Mouse (Mus musculus): ENCODE measurements around the gene Apof. TPM values are rescaled to one million over a fixed set of nuclear protein-coding genes. Genes with fewer than 3 reads are reported as not detected.
A peak's percentile ranks its signal among the peaks of the same experiment; 100 is the strongest.

Gene Apof
- 0.44 and 0.60 TPM in 2 replicates for polyA plus RNA-seq (2012; rRNA removed)

GRCm38 (mm10) chr10:128268371-128268770 is at the start of gene Apof:
Gene Apof, plus strand, starts transcription at chr10:128268671.
- H3K27ac ChIP-seq (ENCODE audit: control insufficient read depth, insufficient read depth, low read depth, low read length): 0 out of 2 replicates have a peak within 1 kb of the TSS, but pooled peaks have one; percentile 32

GRCm38 (mm10) chr10:128221533-128222286 is 46.8 kb upstream of the Apof start:
- no peaks in the 10 kb centered on the region for H3K27me3 ChIP-seq (ENCODE audit: control insufficient read depth, insufficient read depth, low read length)
- TF ChIP-seq CTCF (IDR thresholded peaks at IDR 0.05; ENCODE audit: control insufficient read depth, insufficient read depth, insufficient replicate concordance, low read depth, low read length) (no peak), POLR2A (IDR thresholded peaks at IDR 0.05; ENCODE audit: control insufficient read depth, low read depth, low read length) (no peak)

More at GRCm38 (mm10) chr10:128268371-128268770, at the start of gene Apof:
- Histone ChIP-seq H3K36me3 (ENCODE audit: control insufficient read depth, insufficient read depth, low read length) (no peaks in the 10 kb centered on the region), H3K4me3 (ENCODE audit: control insufficient read depth, low read depth, low read length) (peak within 1 kb of the TSS; percentile 28), H3K27me3 (ENCODE audit: control insufficient read depth, insufficient read depth, low read length) (no peaks in the 10 kb centered on the region), H3K4me1 (ENCODE audit: control insufficient read depth, insufficient read depth, low read length) (peaks cover 12% of the 10 kb centered on the region)
- TF ChIP-seq CTCF (IDR thresholded peaks at IDR 0.05; ENCODE audit: control insufficient read depth, insufficient read depth, insufficient replicate concordance, low read depth, low read length) (no peak), POLR2A (IDR thresholded peaks at IDR 0.05; ENCODE audit: control insufficient read depth, low read depth, low read length) (no peak)

GRCm38 (mm10) chr10:128225064-128225463 is 43.4 kb upstream of the Apof start:
- H3K4me1 ChIP-seq (ENCODE audit: control insufficient read depth, insufficient read depth, low read length): peaks cover 10% of the 10 kb centered on the region
- H3K27ac ChIP-seq (ENCODE audit: control insufficient read depth, insufficient read depth, low read depth, low read length): no peak overlapping the region
- H3K27me3 ChIP-seq (ENCODE audit: control insufficient read depth, insufficient read depth, low read length): no peaks in the 10 kb centered on the region
- TF ChIP-seq CTCF (IDR thresholded peaks at IDR 0.05; ENCODE audit: control insufficient read depth, insufficient read depth, insufficient replicate concordance, low read depth, low read length): no peak
- no peak for TF ChIP-seq POLR2A (IDR thresholded peaks at IDR 0.05; ENCODE audit: control insufficient read depth, low read depth, low read length)
- H3K36me3 ChIP-seq (ENCODE audit: control insufficient read depth, insufficient read depth, low read length): no peaks in the 10 kb centered on the region
- H3K4me3 ChIP-seq (ENCODE audit: control insufficient read depth, low read depth, low read length): no peak overlapping the region

More at GRCm38 (mm10) chr10:128221533-128222286, 46.8 kb upstream of the Apof start:
- H3K27ac ChIP-seq (ENCODE audit: control insufficient read depth, insufficient read depth, low read depth, low read length): no peak overlapping the region
- H3K36me3 ChIP-seq (ENCODE audit: control insufficient read depth, insufficient read depth, low read length): no peaks in the 10 kb centered on the region
- no peak overlapping the region for H3K4me3 ChIP-seq (ENCODE audit: control insufficient read depth, low read depth, low read length)
- H3K4me1 ChIP-seq (ENCODE audit: control insufficient read depth, insufficient read depth, low read length): peaks cover 10% of the 10 kb centered on the region

- H3K36me3 ChIP-seq (ENCODE audit: control insufficient read depth, insufficient read depth, low read length): no peaks in the 10 kb centered on the region
- TF ChIP-seq CTCF (IDR thresholded peaks at IDR 0.05; ENCODE audit: control insufficient read depth, insufficient read depth, insufficient replicate concordance, low read depth, low read length): no peak
- TF ChIP-seq POLR2A (IDR thresholded peaks at IDR 0.05; ENCODE audit: control insufficient read depth, low read depth, low read length): no peak
- H3K27me3 ChIP-seq (ENCODE audit: control insufficient read depth, insufficient read depth, low read length): no peaks in the 10 kb centered on the region
- peaks cover 10% of the 10 kb centered on the region for H3K4me1 ChIP-seq (ENCODE audit: control insufficient read depth, insufficient read depth, low read length)
- H3K27ac ChIP-seq (ENCODE audit: control insufficient read depth, insufficient read depth, low read depth, low read length): no peak within 1 kb of the TSS
- no peak within 1 kb of the TSS for H3K4me3 ChIP-seq (ENCODE audit: control insufficient read depth, low read depth, low read length)
These were observed 42.9 kb upstream of the Apof start, which contains the start of gene Mip for GRCm38 (mm10) chr10:128225538-128225937. Gene Mip, plus strand, starts transcription at chr10:128225838.

- Histone ChIP-seq H3K27ac (ENCODE audit: control insufficient read depth, insufficient read depth, low read depth, low read length) (no peak overlapping the region), H3K4me1 (ENCODE audit: control insufficient read depth, insufficient read depth, low read length) (peaks cover 13% of the 10 kb centered on the region), H3K36me3 (ENCODE audit: control insufficient read depth, insufficient read depth, low read length) (no peaks in the 10 kb centered on the region), H3K27me3 (ENCODE audit: control insufficient read depth, insufficient read depth, low read length) (no peaks in the 10 kb centered on the region), H3K4me3 (ENCODE audit: control insufficient read depth, low read depth, low read length) (no peak overlapping the region)
- TF ChIP-seq POLR2A (IDR thresholded peaks at IDR 0.05; ENCODE audit: control insufficient read depth, low read depth, low read length) (no peak), CTCF (IDR thresholded peaks at IDR 0.05; ENCODE audit: control insufficient read depth, insufficient read depth, insufficient replicate concordance, low read depth, low read length) (no peak)
These were observed 40.9 kb upstream of the Apof start for GRCm38 (mm10) chr10:128227592-128227991.

- no peak overlapping the region for H3K4me3 ChIP-seq (ENCODE audit: control insufficient read depth, low read depth, low read length)
- H3K36me3 ChIP-seq (ENCODE audit: control insufficient read depth, insufficient read depth, low read length): no peaks in the 10 kb centered on the region
- TF ChIP-seq CTCF (IDR thresholded peaks at IDR 0.05; ENCODE audit: control insufficient read depth, insufficient read depth, insufficient replicate concordance, low read depth, low read length): no peak
- no peak for TF ChIP-seq POLR2A (IDR thresholded peaks at IDR 0.05; ENCODE audit: control insufficient read depth, low read depth, low read length)
- no peak overlapping the region for H3K27ac ChIP-seq (ENCODE audit: control insufficient read depth, insufficient read depth, low read depth, low read length)
- peaks cover 16% of the 10 kb centered on the region for H3K4me1 ChIP-seq (ENCODE audit: control insufficient read depth, insufficient read depth, low read length)
- no peaks in the 10 kb centered on the region for H3K27me3 ChIP-seq (ENCODE audit: control insufficient read depth, insufficient read depth, low read length)
These were observed 40.5 kb upstream of the Apof start for GRCm38 (mm10) chr10:128228009-128228408.

- Histone ChIP-seq H3K4me3 (ENCODE audit: control insufficient read depth, low read depth, low read length) (no peak overlapping the region), H3K27me3 (ENCODE audit: control insufficient read depth, insufficient read depth, low read length) (no peaks in the 10 kb centered on the region), H3K27ac (ENCODE audit: control insufficient read depth, insufficient read depth, low read depth, low read length) (no peak overlapping the region), H3K4me1 (ENCODE audit: control insufficient read depth, insufficient read depth, low read length) (peaks cover 9% of the 10 kb centered on the region), H3K36me3 (ENCODE audit: control insufficient read depth, insufficient read depth, low read length) (no peaks in the 10 kb centered on the region)
- no peak for TF ChIP-seq CTCF (IDR thresholded peaks at IDR 0.05; ENCODE audit: control insufficient read depth, insufficient read depth, insufficient replicate concordance, low read depth, low read length)
- TF ChIP-seq POLR2A (IDR thresholded peaks at IDR 0.05; ENCODE audit: control insufficient read depth, low read depth, low read length): no peak
These were observed 37.9 kb upstream of the Apof start for GRCm38 (mm10) chr10:128230582-128230981.
